Mouse (Mus musculus): Measurements from ENCODE around the gene Atp5e.

DNA sequence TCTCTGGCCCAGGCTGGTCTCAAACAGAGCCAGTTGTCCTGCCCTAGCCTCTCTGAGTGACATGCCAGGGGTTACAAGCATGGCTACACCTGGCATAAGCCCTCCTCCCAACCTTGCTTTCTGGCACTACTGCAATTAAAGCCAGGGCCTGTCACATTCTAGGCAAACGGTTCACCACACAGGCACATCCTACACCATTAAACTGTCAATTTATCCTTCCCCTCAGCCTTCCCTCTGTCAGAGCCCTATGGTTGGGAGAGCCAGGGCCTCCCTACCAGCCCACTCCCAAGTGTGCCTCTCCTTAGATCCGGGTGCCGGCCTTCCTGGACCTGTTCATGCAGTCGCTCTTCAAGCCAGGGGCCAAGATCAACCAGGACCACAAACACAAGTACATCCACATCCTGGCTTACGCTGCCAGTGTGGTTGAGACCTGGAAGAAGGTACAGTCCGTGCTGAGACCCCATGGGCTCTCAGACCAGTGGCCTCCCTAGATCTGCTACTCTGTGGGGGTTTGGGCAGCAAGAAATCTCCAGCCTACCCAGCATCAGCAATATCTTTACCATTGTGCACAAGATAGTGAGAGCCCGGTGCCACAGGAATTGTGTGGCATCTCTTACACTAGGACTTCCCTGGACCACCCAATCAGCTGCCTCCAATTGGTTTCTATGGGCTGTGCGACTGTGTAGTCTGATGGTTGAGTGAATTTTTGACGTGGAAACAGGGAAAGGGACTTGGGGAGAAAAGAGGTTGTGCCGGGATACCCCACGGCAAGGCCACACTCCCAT is 39.4 kb downstream of the Atp5e start:
- no peak for TF ChIP-seq POLR2A (IDR thresholded peaks at IDR 0.05; ENCODE audit: low read depth, low read length)
- TF ChIP-seq RCOR1 (conservative IDR thresholded peaks at IDR 0.05; ENCODE audit: low read depth, low read length), result no peak
- no peak for TF ChIP-seq E2F4 (IDR thresholded peaks at IDR 0.05; ENCODE audit: insufficient replicate concordance, low read depth, low read length)
- TF ChIP-seq MAZ (IDR thresholded peaks at IDR 0.05; ENCODE audit: low read depth, low read length), result no peak
- no peak for TF ChIP-seq CTCF (conservative IDR thresholded peaks at IDR 0.05 in 1 of 2, IDR thresholded peaks at IDR 0.05 in 1 of 2; ENCODE audit: low read depth in 2 of 2, low read length in 2 of 2)
- TF ChIP-seq NRF1 (IDR thresholded peaks at IDR 0.05; ENCODE audit: low read depth, low read length), result no peak
- no peak for TF ChIP-seq MAX (IDR thresholded peaks at IDR 0.05; ENCODE audit: low read length)
- TF ChIP-seq TBP (conservative IDR thresholded peaks at IDR 0.05; ENCODE audit: low read depth, low read length), result no peak
- TF ChIP-seq SMC3 (IDR thresholded peaks at IDR 0.05; ENCODE audit: low read depth, low read length), result no peak
- no peak for TF ChIP-seq CHD2 (IDR thresholded peaks at IDR 0.05; ENCODE audit: low read length)
- TF ChIP-seq EP300 (IDR thresholded peaks at IDR 0.05; ENCODE audit: low read length), result no peak
- no peak for TF ChIP-seq HCFC1 (IDR thresholded peaks at IDR 0.05; ENCODE audit: low read depth, low read length)
- TF ChIP-seq JUN (IDR thresholded peaks at IDR 0.05; ENCODE audit: insufficient read depth, low read depth, low read length), result no peak
- no peak for TF ChIP-seq ZMIZ1 (IDR thresholded peaks at IDR 0.05; ENCODE audit: low read depth, low read length)
